Mouse (Mus musculus): ENCODE data around the gene Shisa4. TPM values are rescaled to one million over a fixed set of nuclear protein-coding genes. Genes with fewer than 3 reads are reported as not detected.

The Shisa4 gene
- total and polyA plus RNA-seq, 2 experiments from 2014 or later = 98.2 to 120 TPM

- Histone ChIP-seq H3K4me1 (ENCODE audit: insufficient read depth) (no peaks in the 10 kb centered on the region), H3K9me3 (ENCODE audit: low read length) (no peaks in the 10 kb centered on the region), H3K4me2 (ENCODE audit: low read depth) (no peak within 1 kb of the TSS), H3K27ac (ENCODE audit: low read depth, low read length) (no peak within 1 kb of the TSS), H3K9ac (no peak within 1 kb of the TSS), H3K4me3 (ENCODE audit: low read depth, low read length) (no peak within 1 kb of the TSS), H3K27me3 (ENCODE audit: insufficient read depth, low read length) (no peaks in the 10 kb centered on the region), H3K36me3 (ENCODE audit: insufficient read depth) (no peaks in the 10 kb centered on the region)
- no peak for DNase-seq
- ATAC-seq = no peak
- WGBS = 12% methylated on average over 8 of the region's 8 CpGs
- TF ChIP-seq CTCF (IDR thresholded peaks at IDR 0.05; ENCODE audit: low read depth) = no peak
These were observed 50.5 kb downstream of the Shisa4 start, which contains the start of gene Lmod1 for GRCm38 (mm10) chr1:135324571-135324970. Lmod1 (plus strand) TSS chr1:135324807.

DNA sequence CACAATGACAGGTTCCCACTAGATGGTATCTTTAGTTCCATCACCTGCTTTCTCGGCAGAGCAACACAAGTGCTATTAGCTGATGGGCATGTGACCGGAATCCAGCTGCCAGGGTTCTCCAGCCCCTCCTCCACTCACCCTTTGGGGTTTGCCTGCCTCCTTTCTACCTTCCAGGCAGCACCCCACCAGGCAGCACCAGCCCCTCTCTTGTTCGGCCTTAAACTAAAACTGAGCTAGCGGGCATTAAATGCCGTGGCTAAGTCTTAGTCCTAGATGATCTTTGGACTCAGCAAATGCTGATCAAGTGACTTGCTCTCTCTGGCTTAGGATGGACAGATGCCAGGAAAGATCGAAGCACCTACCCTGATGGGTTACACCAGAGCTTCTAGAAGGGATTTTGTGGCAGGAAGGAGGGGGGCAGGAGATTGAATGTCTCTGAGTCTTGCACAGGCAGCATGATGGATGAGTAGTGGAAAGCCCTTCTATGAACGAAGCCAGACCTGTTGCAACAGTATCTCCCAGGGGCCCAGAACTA, 51.6 kb downstream of the Shisa4 start:
- no peaks in the 10 kb centered on the region for H3K27me3 ChIP-seq (ENCODE audit: insufficient read depth, low read length)
- ATAC-seq = no peak
- no peaks in the 10 kb centered on the region for H3K9me3 ChIP-seq (ENCODE audit: low read length)
- H3K4me2 ChIP-seq (ENCODE audit: low read depth) = no peak overlapping the region
- 87% methylated on average over 7 of the region's 7 CpGs for WGBS
- no peaks in the 10 kb centered on the region for H3K36me3 ChIP-seq (ENCODE audit: insufficient read depth)
- no peak overlapping the region for H3K9ac ChIP-seq
- no peak for DNase-seq
- no peak for TF ChIP-seq CTCF (IDR thresholded peaks at IDR 0.05; ENCODE audit: low read depth)
- H3K4me1 ChIP-seq (ENCODE audit: insufficient read depth) = no peaks in the 10 kb centered on the region
- H3K27ac ChIP-seq (ENCODE audit: low read depth, low read length) = no peak overlapping the region
- no peak overlapping the region for H3K4me3 ChIP-seq (ENCODE audit: low read depth, low read length)

Other genes with a start within 250 kb of the Shisa4 start
- gene Ptpn7, start 242.5 kb downstream of the Shisa4 start, total RNA-seq (2014; rRNA removed) = 0.10 and 0.31 TPM in 2 replicates
- 0.12 and 0.15 TPM in 2 replicates for gene Ptpn7, start 242.5 kb downstream of the Shisa4 start, polyA plus RNA-seq (2015; fragmentation: Nextera tagmentation; extraction: Ambion mirVana)
- gene Arl8a, start 228.4 kb downstream of the Shisa4 start, total RNA-seq (2014; rRNA removed) = 315 and 344 TPM in 2 replicates
- 428 and 457 TPM in 2 replicates for gene Arl8a, start 228.4 kb downstream of the Shisa4 start, polyA plus RNA-seq (2015; fragmentation: Nextera tagmentation; extraction: Ambion mirVana)
- gene Gpr37l1, start 207.6 kb downstream of the Shisa4 start, total RNA-seq (2014; rRNA removed) = 5.9 and 11.2 TPM in 2 replicates
- 5.3 and 7.6 TPM in 2 replicates for gene Gpr37l1, start 207.6 kb downstream of the Shisa4 start, polyA plus RNA-seq (2015; fragmentation: Nextera tagmentation; extraction: Ambion mirVana)
- 0.08 TPM in 1 of 2 replicates, not detected in the other for gene Elf3, start 116.7 kb downstream of the Shisa4 start, total RNA-seq (2014; rRNA removed)
- 0.21 and 0.31 TPM in 2 replicates for gene Elf3, start 116.7 kb downstream of the Shisa4 start, polyA plus RNA-seq (2015; fragmentation: Nextera tagmentation; extraction: Ambion mirVana)
- 61.6 and 63.9 TPM in 2 replicates for gene Rnpep, start 91.2 kb downstream of the Shisa4 start, total RNA-seq (2014; rRNA removed)
- 43.5 and 49.2 TPM in 2 replicates for gene Rnpep, start 91.2 kb downstream of the Shisa4 start, polyA plus RNA-seq (2015; fragmentation: Nextera tagmentation; extraction: Ambion mirVana)
- gene Timm17a, start 61.5 kb downstream of the Shisa4 start, total RNA-seq (2014; rRNA removed) = 29.9 and 36.1 TPM in 2 replicates
- gene Timm17a, start 61.5 kb downstream of the Shisa4 start, polyA plus RNA-seq (2015; fragmentation: Nextera tagmentation; extraction: Ambion mirVana) = 141 and 151 TPM in 2 replicates
- 0.31 and 0.52 TPM in 2 replicates for gene Lmod1, start 50.4 kb downstream of the Shisa4 start, total RNA-seq (2014; rRNA removed)
- gene Lmod1, start 50.4 kb downstream of the Shisa4 start, polyA plus RNA-seq (2015; fragmentation: Nextera tagmentation; extraction: Ambion mirVana) = 0.21 TPM in 2 replicates
- gene Ipo9, start 55.3 kb upstream of the Shisa4 start, total RNA-seq (2014; rRNA removed) = 85.2 and 95.0 TPM in 2 replicates
- gene Ipo9, start 55.3 kb upstream of the Shisa4 start, polyA plus RNA-seq (2015; fragmentation: Nextera tagmentation; extraction: Ambion mirVana) = 53.1 and 76.6 TPM in 2 replicates
- 67.9 and 85.8 TPM in 2 replicates for gene Nav1, start 232.1 kb upstream of the Shisa4 start, total RNA-seq (2014; rRNA removed)
- 19.7 and 35.5 TPM in 2 replicates for gene Nav1, start 232.1 kb upstream of the Shisa4 start, polyA plus RNA-seq (2015; fragmentation: Nextera tagmentation; extraction: Ambion mirVana)

All from forebrain, postnatal 0 days (tissue).